Mouse (Mus musculus): Measurements from ENCODE around the gene Tgfbrap1. TPM values are rescaled to one million over a fixed set of nuclear protein-coding genes. Genes with fewer than 3 reads are reported as not detected.

Tgfbrap1 gene
- polyA plus RNA-seq (2015; fragmentation: Nextera tagmentation; extraction: Ambion mirVana): 6.2 and 7.4 TPM in 2 replicates

- WGBS: under 1% methylated on average over 57 of the region's 57 CpGs
- Histone ChIP-seq H3K27me3 (no peaks in the 10 kb centered on the region), H3K4me2 (peak within 1 kb of the TSS; percentile 87), H3K9me3 (replicated peaks) (no peaks in the 10 kb centered on the region), H3K4me1 (replicated peaks) (peaks cover 12% of the 10 kb centered on the region), H3K27ac (peak within 1 kb of the TSS; percentile 100), H3K4me3 (peak within 1 kb of the TSS; percentile 95), H3K9ac (peak within 1 kb of the TSS; percentile 93), H3K36me3 (peaks cover 24% of the 10 kb centered on the region)
- ATAC-seq (replicated peaks; ENCODE audit: insufficient number of reproducible peaks, insufficient read depth, low FRiP score, low read depth): peak; percentile 97
These were observed at the start of gene Tgfbrap1, which contains the start of gene AI597479 for GRCm38 (mm10) chr1:43098031-43098984. TSS of gene Tgfbrap1 (minus strand) at chr1:43098637. TSS of gene AI597479 (plus strand) at chr1:43098710.

- 61% methylated on average over 2 of the region's 2 CpGs for WGBS
- Histone ChIP-seq H3K36me3 (peaks cover 51% of the 10 kb centered on the region), H3K4me1 (replicated peaks) (peaks cover 78% of the 10 kb centered on the region)
These were observed 49.0 kb upstream of the Tgfbrap1 start for GRCm38 (mm10) chr1:43147474-43147873.

GRCm38 (mm10) chr1:43145388-43145787 lies 47.0 kb upstream of the Tgfbrap1 start:
- WGBS: 72% methylated on average over 6 of the region's 6 CpGs
- Histone ChIP-seq H3K9me3 (replicated peaks) (no peaks in the 10 kb centered on the region), H3K9ac (peak overlapping the region; percentile 22; the same call in 1 of the 2 replicates), H3K27ac (peak overlapping the region; percentile 1; the same call in 1 of the 2 replicates), H3K4me1 (replicated peaks) (peaks cover 77% of the 10 kb centered on the region), H3K36me3 (peaks cover 34% of the 10 kb centered on the region), H3K4me2 (no peak overlapping the region), H3K4me3 (no peak overlapping the region), H3K27me3 (no peaks in the 10 kb centered on the region)
- no peak for ATAC-seq (replicated peaks; ENCODE audit: insufficient number of reproducible peaks, insufficient read depth, low FRiP score, low read depth)

More at GRCm38 (mm10) chr1:43147474-43147873, 49.0 kb upstream of the Tgfbrap1 start:
- H3K9ac ChIP-seq: no peak overlapping the region
- H3K4me3 ChIP-seq: no peak overlapping the region
- no peak overlapping the region for H3K4me2 ChIP-seq
- 0 out of 2 replicates have a peak overlapping the region, but pooled peaks have one; percentile 33 for H3K27ac ChIP-seq
- ATAC-seq (replicated peaks; ENCODE audit: insufficient number of reproducible peaks, insufficient read depth, low FRiP score, low read depth): no peak
- no peaks in the 10 kb centered on the region for H3K27me3 ChIP-seq
- no peaks in the 10 kb centered on the region for H3K9me3 ChIP-seq (replicated peaks)

- peak overlapping the region; percentile 61 for H3K27ac ChIP-seq
- no peaks in the 10 kb centered on the region for H3K9me3 ChIP-seq (replicated peaks)
- WGBS: 80% methylated on average over 8 of the region's 8 CpGs
- no peak overlapping the region for H3K4me2 ChIP-seq
- H3K4me1 ChIP-seq (replicated peaks): peaks cover 74% of the 10 kb centered on the region
- ATAC-seq (replicated peaks; ENCODE audit: insufficient number of reproducible peaks, insufficient read depth, low FRiP score, low read depth): no peak
- H3K4me3 ChIP-seq: no peak overlapping the region
- H3K36me3 ChIP-seq: peaks cover 32% of the 10 kb centered on the region
- no peaks in the 10 kb centered on the region for H3K27me3 ChIP-seq
- H3K9ac ChIP-seq: no peak overlapping the region
These were observed 46.0 kb upstream of the Tgfbrap1 start for GRCm38 (mm10) chr1:43144338-43144906.

DNA sequence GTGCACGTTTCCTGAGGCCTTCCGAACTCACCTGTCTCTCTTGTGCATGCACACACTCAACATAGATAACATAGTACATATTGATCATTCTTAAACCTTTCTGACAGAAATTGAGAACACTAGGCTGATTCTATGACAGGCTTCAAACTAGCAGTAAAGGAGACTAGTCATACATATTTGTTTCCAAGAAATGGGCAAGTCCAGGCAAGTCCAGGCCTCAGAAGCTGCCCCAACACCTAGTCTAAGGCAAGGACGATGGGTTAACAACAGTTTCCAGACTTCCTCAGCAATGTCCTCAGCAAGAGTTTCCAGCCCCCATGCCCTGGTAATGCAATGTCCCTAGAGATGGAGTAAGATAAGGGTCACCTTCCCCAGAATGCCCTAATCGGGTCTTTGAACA lies 45.4 kb upstream of the Tgfbrap1 start:
- no peaks in the 10 kb centered on the region for H3K27me3 ChIP-seq
- H3K4me3 ChIP-seq: no peak overlapping the region
- H3K36me3 ChIP-seq: peaks cover 26% of the 10 kb centered on the region
- H3K27ac ChIP-seq: peak overlapping the region; percentile 61
- peaks cover 70% of the 10 kb centered on the region for H3K4me1 ChIP-seq (replicated peaks)
- 71% methylated on average over 4 of the region's 4 CpGs for WGBS
- no peak overlapping the region for H3K4me2 ChIP-seq
- no peak for ATAC-seq (replicated peaks; ENCODE audit: insufficient number of reproducible peaks, insufficient read depth, low FRiP score, low read depth)
- H3K9me3 ChIP-seq (replicated peaks): no peaks in the 10 kb centered on the region
- H3K9ac ChIP-seq: no peak overlapping the region

- Histone ChIP-seq H3K9ac (no peak overlapping the region), H3K4me3 (no peak overlapping the region), H3K27ac (peak overlapping the region; percentile 61), H3K36me3 (peaks cover 22% of the 10 kb centered on the region), H3K4me2 (no peak overlapping the region), H3K9me3 (replicated peaks) (no peaks in the 10 kb centered on the region), H3K4me1 (replicated peaks) (peaks cover 65% of the 10 kb centered on the region), H3K27me3 (no peaks in the 10 kb centered on the region)
- no peak for ATAC-seq (replicated peaks; ENCODE audit: insufficient number of reproducible peaks, insufficient read depth, low FRiP score, low read depth)
- 62% methylated on average over 4 of the region's 4 CpGs for WGBS
These were observed 44.8 kb upstream of the Tgfbrap1 start for GRCm38 (mm10) chr1:43143284-43143683.

DNA sequence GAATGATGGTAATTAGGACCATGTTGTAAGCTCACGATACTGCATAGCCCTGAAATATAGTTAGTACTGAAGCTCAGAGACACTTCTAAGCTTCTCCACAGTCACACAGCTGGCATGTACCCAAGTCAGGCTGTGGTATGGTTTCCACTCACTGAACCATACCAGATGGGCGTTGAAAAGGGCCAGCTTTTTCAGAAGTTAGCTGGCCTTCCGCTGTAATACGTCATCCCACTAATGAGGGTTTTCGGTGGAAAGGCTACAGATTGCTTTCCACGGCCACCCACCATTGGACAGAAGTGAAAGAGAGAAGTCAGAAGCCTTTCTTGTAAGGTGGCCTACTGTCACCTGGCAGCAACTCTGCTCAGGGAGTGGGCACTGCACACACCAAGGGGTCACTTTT lies 44.4 kb upstream of the Tgfbrap1 start:
- Histone ChIP-seq H3K4me1 (replicated peaks) (peaks cover 62% of the 10 kb centered on the region), H3K4me2 (no peak overlapping the region), H3K27me3 (no peaks in the 10 kb centered on the region), H3K36me3 (peaks cover 22% of the 10 kb centered on the region), H3K27ac (peak overlapping the region; percentile 61), H3K9me3 (replicated peaks) (no peaks in the 10 kb centered on the region), H3K4me3 (no peak overlapping the region), H3K9ac (no peak overlapping the region)
- WGBS: 66% methylated on average over 6 of the region's 6 CpGs
- no peak for ATAC-seq (replicated peaks; ENCODE audit: insufficient number of reproducible peaks, insufficient read depth, low FRiP score, low read depth)

DNA sequence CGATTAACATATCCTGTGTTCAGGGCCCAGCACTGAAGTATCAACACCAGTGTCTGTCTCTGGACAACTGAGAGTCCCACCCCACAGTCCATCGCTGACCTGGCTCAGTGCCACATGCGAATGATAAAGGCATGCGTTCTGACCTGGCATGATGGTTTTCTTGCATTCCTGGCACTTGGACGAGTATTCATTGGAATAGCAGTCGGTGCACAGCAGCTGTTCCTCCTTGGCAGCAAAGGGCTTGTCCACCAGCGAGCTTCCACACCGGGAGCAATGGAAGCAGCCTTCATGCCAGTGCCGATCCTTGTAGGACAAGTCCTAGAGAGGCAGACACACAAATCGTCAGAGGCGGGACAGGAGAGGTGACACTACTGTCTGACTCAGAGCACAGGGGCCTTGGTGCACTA lies 43.1 kb upstream of the Tgfbrap1 start:
- no peak for ATAC-seq (replicated peaks; ENCODE audit: insufficient number of reproducible peaks, insufficient read depth, low FRiP score, low read depth)
- 35% methylated on average over 11 of the region's 11 CpGs for WGBS
- Histone ChIP-seq H3K4me3 (no peak overlapping the region), H3K4me1 (replicated peaks) (peaks cover 55% of the 10 kb centered on the region), H3K27ac (peak overlapping the region; percentile 61), H3K4me2 (no peak overlapping the region), H3K9me3 (replicated peaks) (no peaks in the 10 kb centered on the region), H3K9ac (no peak overlapping the region), H3K27me3 (no peaks in the 10 kb centered on the region), H3K36me3 (peaks cover 30% of the 10 kb centered on the region)

- Histone ChIP-seq H3K4me2 (no peak overlapping the region), H3K27me3 (no peaks in the 10 kb centered on the region), H3K4me3 (no peak overlapping the region), H3K36me3 (peaks cover 43% of the 10 kb centered on the region), H3K4me1 (replicated peaks) (peaks cover 57% of the 10 kb centered on the region), H3K9ac (no peak overlapping the region), H3K27ac (peak overlapping the region; percentile 61), H3K9me3 (replicated peaks) (no peaks in the 10 kb centered on the region)
- 43% methylated on average over 8 of the region's 8 CpGs for WGBS
- peak; percentile 54; the same call in 1 of the 2 replicates for ATAC-seq (replicated peaks; ENCODE audit: insufficient number of reproducible peaks, insufficient read depth, low FRiP score, low read depth)
These were observed 41.3 kb upstream of the Tgfbrap1 start for GRCm38 (mm10) chr1:43139587-43140266.

DNA sequence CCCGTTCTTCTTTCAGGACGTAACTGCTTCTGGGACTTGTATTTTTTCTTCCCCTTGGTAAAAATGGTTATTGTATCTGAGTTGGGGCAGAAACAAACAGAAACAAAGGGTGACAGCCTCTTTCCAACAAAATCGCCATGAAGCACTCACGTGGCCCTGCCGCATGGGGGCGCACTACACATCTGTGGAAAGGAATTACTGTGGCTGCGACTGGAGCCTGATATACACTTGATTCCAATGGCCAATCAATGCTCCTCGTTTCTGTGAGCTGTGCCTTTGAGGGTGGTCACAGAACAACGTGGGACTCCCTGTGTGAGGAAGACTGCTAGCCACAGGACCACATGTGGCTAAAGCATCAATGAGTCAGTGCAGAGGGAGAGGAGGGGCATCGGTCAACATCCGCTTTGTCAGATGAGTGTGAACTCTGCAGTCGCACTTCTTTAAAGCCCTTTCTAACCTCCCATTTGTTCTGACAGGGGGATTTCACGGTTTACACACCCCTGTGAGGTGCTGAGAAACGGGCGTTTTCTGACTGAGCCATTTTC lies 39.9 kb upstream of the Tgfbrap1 start:
- Histone ChIP-seq H3K4me3 (no peak overlapping the region), H3K27me3 (no peaks in the 10 kb centered on the region), H3K4me2 (no peak overlapping the region), H3K36me3 (peaks cover 41% of the 10 kb centered on the region), H3K9ac (no peak overlapping the region), H3K4me1 (replicated peaks) (peaks cover 45% of the 10 kb centered on the region), H3K9me3 (replicated peaks) (no peaks in the 10 kb centered on the region), H3K27ac (no peak overlapping the region)
- WGBS: 69% methylated on average over 15 of the region's 15 CpGs
- no peak for ATAC-seq (replicated peaks; ENCODE audit: insufficient number of reproducible peaks, insufficient read depth, low FRiP score, low read depth)

GRCm38 (mm10) chr1:43137334-43137733 lies 38.9 kb upstream of the Tgfbrap1 start:
- Histone ChIP-seq H3K4me2 (no peak overlapping the region), H3K4me1 (replicated peaks) (peaks cover 38% of the 10 kb centered on the region), H3K36me3 (peaks cover 39% of the 10 kb centered on the region), H3K9me3 (replicated peaks) (no peaks in the 10 kb centered on the region), H3K27ac (no peak overlapping the region), H3K9ac (no peak overlapping the region), H3K27me3 (no peaks in the 10 kb centered on the region), H3K4me3 (no peak overlapping the region)
- no peak for ATAC-seq (replicated peaks; ENCODE audit: insufficient number of reproducible peaks, insufficient read depth, low FRiP score, low read depth)
- WGBS: 79% methylated on average over 5 of the region's 5 CpGs

All from heart, embryonic 15.5 days (tissue).